ENCODE assay signal across 9 mouse cellular contexts in the genomic region with DNA sequence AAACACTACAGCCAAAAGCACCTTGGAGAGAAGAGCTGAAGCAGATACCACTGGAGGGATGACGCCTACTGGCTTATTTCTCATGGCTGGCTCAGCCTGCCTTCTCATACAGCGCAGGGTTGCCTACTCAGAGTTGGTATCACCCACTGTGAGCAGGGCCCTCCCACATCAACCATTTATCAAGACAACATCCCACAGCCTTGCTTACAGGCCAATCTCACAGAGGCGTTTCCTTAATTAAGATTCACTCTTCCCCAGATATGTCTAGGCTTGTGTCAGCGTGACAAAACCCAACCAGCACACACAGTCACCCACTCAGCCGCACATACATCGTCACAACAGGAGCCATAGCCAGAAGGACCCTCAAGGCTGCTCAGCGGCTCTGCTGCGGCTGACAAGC.
"Had no signal": no experiment of that assay in that cellular context is flagged by ENCODE, and none has a peak within 500 bp of the region (broad histone marks: within the 10 kb centered on the region; RNA-seq: fewer than 3 reads in every experiment).

No protein-coding gene starts in this region.

- DNase-seq: kidney, adult 18-20 months; kidney, postnatal 14 days; liver; liver, embryonic 13.5 days; liver, postnatal 0 days; lung, postnatal 14 days; midbrain, embryonic 14.5 days; thymus, adult 2 months; thymus, postnatal 25 days had no signal
